Mouse (Mus musculus): ENCODE results near the gene Ntrk3.

DNA sequence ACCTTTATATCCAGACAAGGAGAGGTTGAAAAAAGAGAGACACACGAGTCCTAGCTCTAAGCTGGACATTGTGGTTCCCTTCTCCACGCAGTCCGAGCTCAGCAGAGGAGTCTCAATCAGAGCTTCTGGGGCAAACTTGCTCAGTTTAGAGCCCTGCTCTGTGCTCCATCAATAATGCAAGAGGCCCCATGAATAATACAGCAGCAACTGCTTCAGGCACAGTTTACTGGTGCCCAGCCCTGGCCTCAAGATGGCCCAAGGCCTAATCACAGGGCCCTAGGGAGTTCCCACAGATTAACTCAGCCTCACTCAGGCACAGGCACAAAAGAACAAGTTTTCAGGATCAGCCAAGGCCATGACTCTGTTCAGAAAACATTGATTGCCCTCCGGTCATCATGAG is 266.1 kb downstream of the Ntrk3 start:
- TF ChIP-seq POLR2A (IDR thresholded peaks at IDR 0.05; ENCODE audit: control insufficient read depth, low read depth, low read length) (no peak), CTCF (IDR thresholded peaks at IDR 0.05; ENCODE audit: control insufficient read depth, insufficient read depth, insufficient replicate concordance, low read depth, low read length) (no peak)

Measured in testis, adult 2 months (tissue).